Mouse (Mus musculus): Measurements from ENCODE around the gene Olfr464. TPM values are rescaled to one million over a fixed set of nuclear protein-coding genes. Genes with fewer than 3 reads are reported as not detected.

Olfr464 gene
- total and polyA plus RNA-seq, 2 experiments = not detected

DNA sequence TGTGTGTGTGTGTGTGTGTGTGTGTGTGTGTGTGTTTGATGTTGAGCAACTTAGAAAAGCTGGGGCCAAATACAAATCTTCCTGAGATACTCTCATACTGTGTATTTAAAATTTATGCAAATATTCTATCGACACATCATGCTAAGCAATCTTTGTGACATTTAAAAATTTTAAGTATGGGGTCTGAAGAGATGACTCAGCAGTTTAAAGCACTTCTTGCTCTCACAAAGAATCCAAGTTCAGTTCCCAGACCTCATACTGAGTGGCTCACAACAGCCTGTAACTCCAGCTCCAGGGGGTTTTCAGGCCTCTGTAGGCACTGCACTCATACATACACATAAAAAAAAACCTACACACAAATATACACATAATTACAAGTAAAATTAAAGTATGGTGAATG is 4.8 kb downstream of the Olfr464 start:
- H3K79me2 ChIP-seq (ENCODE audit: control insufficient read depth, insufficient read depth, low read length) = no peaks in the 10 kb centered on the region
- H3K4me1 ChIP-seq (ENCODE audit: control insufficient read depth, insufficient read depth, low read length) = no peaks in the 10 kb centered on the region
- no peaks in the 10 kb centered on the region for H3K36me3 ChIP-seq (ENCODE audit: control insufficient read depth, insufficient read depth, low read length)
- no peak overlapping the region for H3K27ac ChIP-seq (replicated peaks; ENCODE audit: insufficient read depth, low read depth, low read length)
- DNase-seq (ENCODE audit: extremely low read depth, low read depth, low spot score) = no peak
- H3K9ac ChIP-seq (ENCODE audit: low read depth, low read length) = no peak overlapping the region
- 71% methylated on average over 1 of the region's 1 CpGs for WGBS
- H3K4me3 ChIP-seq (ENCODE audit: insufficient read depth, low read depth, low read length) = no peak overlapping the region
- no peak for TF ChIP-seq POLR2A (IDR thresholded peaks at IDR 0.05; ENCODE audit: extremely low read depth, insufficient read depth, low read length)
- TF ChIP-seq CTCF (IDR thresholded peaks at IDR 0.05; ENCODE audit: low read depth, low read length) = no peak
- H3K27me3 ChIP-seq (ENCODE audit: control insufficient read depth, insufficient read depth, low read length) = no peaks in the 10 kb centered on the region

DNA sequence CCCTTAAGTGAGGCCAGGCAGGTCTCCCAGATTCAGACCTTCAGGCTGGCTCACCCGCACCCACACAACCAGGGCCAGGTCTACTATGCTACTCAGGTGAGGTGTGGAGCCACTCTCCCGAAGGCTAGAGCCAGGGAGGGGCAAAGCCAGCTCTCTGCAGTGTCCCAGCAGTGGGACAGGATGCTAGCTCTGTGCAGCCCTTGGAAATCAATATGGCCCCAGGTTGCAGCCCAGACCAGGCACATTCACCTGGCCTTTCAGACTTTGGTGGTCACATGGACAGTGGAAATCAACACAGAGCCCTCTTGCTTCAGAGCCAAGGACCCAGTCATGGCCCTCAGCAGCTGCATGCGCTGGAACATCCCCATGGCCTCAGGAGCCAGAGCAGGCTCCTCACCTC is 16.4 kb downstream of the Olfr464 start:
- Histone ChIP-seq H3K4me1 (ENCODE audit: control insufficient read depth, insufficient read depth, low read length) (no peaks in the 10 kb centered on the region), H3K9ac (ENCODE audit: low read depth, low read length) (no peak overlapping the region), H3K27ac (replicated peaks; ENCODE audit: insufficient read depth, low read depth, low read length) (no peak overlapping the region), H3K79me2 (ENCODE audit: control insufficient read depth, insufficient read depth, low read length) (no peaks in the 10 kb centered on the region), H3K27me3 (ENCODE audit: control insufficient read depth, insufficient read depth, low read length) (no peaks in the 10 kb centered on the region), H3K36me3 (ENCODE audit: control insufficient read depth, insufficient read depth, low read length) (no peaks in the 10 kb centered on the region), H3K4me3 (ENCODE audit: insufficient read depth, low read depth, low read length) (no peak overlapping the region)
- WGBS = 83% methylated on average over 3 of the region's 3 CpGs
- TF ChIP-seq POLR2A (IDR thresholded peaks at IDR 0.05; ENCODE audit: extremely low read depth, insufficient read depth, low read length) (no peak), CTCF (IDR thresholded peaks at IDR 0.05; ENCODE audit: low read depth, low read length) (no peak)
- DNase-seq (ENCODE audit: extremely low read depth, low read depth, low spot score) = no peak

DNA sequence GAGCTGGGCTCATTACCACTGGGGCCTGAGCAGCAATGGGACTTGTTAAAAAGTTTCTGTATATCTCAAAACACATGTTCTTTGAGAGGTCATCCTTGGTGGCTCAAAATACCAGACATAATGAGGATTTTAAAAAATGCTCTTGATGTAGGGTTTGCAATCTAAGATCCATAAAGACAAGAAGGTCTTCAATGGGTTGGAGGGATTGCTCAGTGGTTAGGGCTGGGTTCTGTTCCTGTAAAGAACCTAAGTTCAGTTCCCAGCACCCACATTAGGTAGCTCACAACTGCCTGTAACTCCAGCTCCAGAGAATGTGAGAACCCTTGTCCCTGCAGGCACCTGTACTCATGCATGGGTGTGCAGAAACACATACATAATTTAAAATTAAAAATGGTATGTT is 23.5 kb downstream of the Olfr464 start, which contains the start of gene Olfr463:
Gene Olfr463, minus strand, starts transcription at position 101 of the 400 bp plus-strand sequence.
- H3K27ac ChIP-seq (replicated peaks; ENCODE audit: insufficient read depth, low read depth, low read length) = no peak within 1 kb of the TSS
- no peaks in the 10 kb centered on the region for H3K4me1 ChIP-seq (ENCODE audit: control insufficient read depth, insufficient read depth, low read length)
- TF ChIP-seq CTCF (IDR thresholded peaks at IDR 0.05; ENCODE audit: low read depth, low read length) (no peak), POLR2A (IDR thresholded peaks at IDR 0.05; ENCODE audit: extremely low read depth, insufficient read depth, low read length) (no peak)
- no peak for DNase-seq (ENCODE audit: extremely low read depth, low read depth, low spot score)
- H3K27me3 ChIP-seq (ENCODE audit: control insufficient read depth, insufficient read depth, low read length) = no peaks in the 10 kb centered on the region
- no peaks in the 10 kb centered on the region for H3K36me3 ChIP-seq (ENCODE audit: control insufficient read depth, insufficient read depth, low read length)
- H3K4me3 ChIP-seq (ENCODE audit: insufficient read depth, low read depth, low read length) = no peak within 1 kb of the TSS
- no peak within 1 kb of the TSS for H3K9ac ChIP-seq (ENCODE audit: low read depth, low read length)
- H3K79me2 ChIP-seq (ENCODE audit: control insufficient read depth, insufficient read depth, low read length) = no peaks in the 10 kb centered on the region

DNA sequence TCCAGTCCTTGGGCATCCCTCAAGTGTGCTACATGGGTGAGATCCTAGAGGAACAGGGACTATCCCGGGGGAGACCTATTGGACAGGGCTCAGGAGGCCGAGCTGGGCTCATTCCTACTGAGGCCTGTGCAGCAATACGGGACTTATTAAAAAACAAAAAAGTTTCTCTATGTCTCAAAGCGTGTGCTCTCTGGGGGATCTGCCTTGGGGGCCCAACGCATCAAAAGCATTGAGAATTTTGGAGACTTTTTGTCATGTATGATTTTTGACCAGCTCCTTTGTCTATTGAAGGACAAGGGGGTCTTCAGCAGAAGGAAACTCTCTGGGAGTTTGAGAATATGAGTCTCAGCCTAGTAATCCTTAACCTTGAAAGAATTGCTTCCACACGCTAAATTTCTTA is 28.6 kb downstream of the Olfr464 start, which contains the start of gene Olfr462:
Gene Olfr462, minus strand, starts transcription at position 101 of the 400 bp plus-strand sequence.
- no peak for DNase-seq (ENCODE audit: extremely low read depth, low read depth, low spot score)
- no peak within 1 kb of the TSS for H3K27ac ChIP-seq (replicated peaks; ENCODE audit: insufficient read depth, low read depth, low read length)
- 88% methylated on average over 6 of the region's 6 CpGs for WGBS
- TF ChIP-seq CTCF (IDR thresholded peaks at IDR 0.05; ENCODE audit: low read depth, low read length) (no peak), POLR2A (IDR thresholded peaks at IDR 0.05; ENCODE audit: extremely low read depth, insufficient read depth, low read length) (no peak)
- H3K36me3 ChIP-seq (ENCODE audit: control insufficient read depth, insufficient read depth, low read length) = no peaks in the 10 kb centered on the region
- no peaks in the 10 kb centered on the region for H3K27me3 ChIP-seq (ENCODE audit: control insufficient read depth, insufficient read depth, low read length)
- no peak within 1 kb of the TSS for H3K4me3 ChIP-seq (ENCODE audit: insufficient read depth, low read depth, low read length)
- no peaks in the 10 kb centered on the region for H3K79me2 ChIP-seq (ENCODE audit: control insufficient read depth, insufficient read depth, low read length)
- H3K4me1 ChIP-seq (ENCODE audit: control insufficient read depth, insufficient read depth, low read length) = no peaks in the 10 kb centered on the region
- H3K9ac ChIP-seq (ENCODE audit: low read depth, low read length) = no peak within 1 kb of the TSS

DNA sequence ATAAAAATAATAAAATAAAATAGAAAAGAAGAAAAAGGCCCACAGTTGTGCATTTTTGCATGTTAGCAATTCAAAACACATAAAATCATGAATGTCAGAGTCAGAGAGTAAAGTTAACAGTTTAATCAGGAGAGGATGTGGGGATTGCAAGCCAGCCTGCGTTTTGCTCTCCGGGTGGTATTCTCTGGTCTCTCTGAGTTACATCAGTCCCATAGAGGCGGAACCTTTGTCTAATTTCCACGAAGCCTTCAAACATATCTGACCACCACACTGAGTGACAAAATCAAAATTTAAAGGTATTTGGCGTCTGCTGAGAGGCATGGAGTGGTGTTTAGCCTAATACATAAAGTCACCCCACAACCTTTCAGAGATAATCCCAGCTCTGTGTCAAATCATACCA is 35.9 kb downstream of the Olfr464 start:
- Histone ChIP-seq H3K9ac (ENCODE audit: low read depth, low read length) (no peak overlapping the region), H3K27me3 (ENCODE audit: control insufficient read depth, insufficient read depth, low read length) (no peaks in the 10 kb centered on the region), H3K4me3 (ENCODE audit: insufficient read depth, low read depth, low read length) (no peak overlapping the region), H3K79me2 (ENCODE audit: control insufficient read depth, insufficient read depth, low read length) (no peaks in the 10 kb centered on the region), H3K27ac (replicated peaks; ENCODE audit: insufficient read depth, low read depth, low read length) (no peak overlapping the region), H3K4me1 (ENCODE audit: control insufficient read depth, insufficient read depth, low read length) (no peaks in the 10 kb centered on the region), H3K36me3 (ENCODE audit: control insufficient read depth, insufficient read depth, low read length) (no peaks in the 10 kb centered on the region)
- no peak for TF ChIP-seq POLR2A (IDR thresholded peaks at IDR 0.05; ENCODE audit: extremely low read depth, insufficient read depth, low read length)
- WGBS = 68% methylated on average over 5 of the region's 5 CpGs
- DNase-seq (ENCODE audit: extremely low read depth, low read depth, low spot score) = no peak

DNA sequence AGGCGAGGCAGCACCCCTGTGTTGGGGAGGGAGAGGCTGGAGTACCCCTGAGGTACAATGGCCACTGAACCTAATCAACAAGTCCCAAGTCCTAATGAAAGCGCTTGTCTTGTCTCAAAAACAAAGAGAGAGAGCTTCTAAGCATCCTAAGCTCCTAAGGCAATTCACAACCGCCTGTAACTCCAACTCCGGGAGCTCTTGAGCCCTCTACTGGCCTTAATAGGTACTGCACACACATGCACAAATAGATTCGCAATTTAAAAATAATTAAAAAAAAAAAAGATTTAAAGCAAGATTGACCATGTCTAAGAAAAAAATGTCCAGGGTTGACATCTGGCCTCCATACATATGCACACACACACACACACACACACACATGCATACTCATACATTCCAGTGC is 37.3 kb downstream of the Olfr464 start:
- DNase-seq (ENCODE audit: extremely low read depth, low read depth, low spot score) = peak; percentile 9
- no peaks in the 10 kb centered on the region for H3K79me2 ChIP-seq (ENCODE audit: control insufficient read depth, insufficient read depth, low read length)
- no peak overlapping the region for H3K27ac ChIP-seq (replicated peaks; ENCODE audit: insufficient read depth, low read depth, low read length)
- no peak overlapping the region for H3K4me3 ChIP-seq (ENCODE audit: insufficient read depth, low read depth, low read length)
- H3K4me1 ChIP-seq (ENCODE audit: control insufficient read depth, insufficient read depth, low read length) = no peaks in the 10 kb centered on the region
- 42% methylated on average over 5 of the region's 5 CpGs for WGBS
- TF ChIP-seq POLR2A (IDR thresholded peaks at IDR 0.05; ENCODE audit: extremely low read depth, insufficient read depth, low read length) = no peak
- TF ChIP-seq CTCF (IDR thresholded peaks at IDR 0.05; ENCODE audit: low read depth, low read length) = peak; percentile 4; the same call in 1 of the 2 replicates
- H3K9ac ChIP-seq (ENCODE audit: low read depth, low read length) = no peak overlapping the region
- H3K27me3 ChIP-seq (ENCODE audit: control insufficient read depth, insufficient read depth, low read length) = no peaks in the 10 kb centered on the region
- H3K36me3 ChIP-seq (ENCODE audit: control insufficient read depth, insufficient read depth, low read length) = no peaks in the 10 kb centered on the region

All from liver, adult 2 months (tissue).